Mouse (Mus musculus): ENCODE results near the gene Asic2.

DNA sequence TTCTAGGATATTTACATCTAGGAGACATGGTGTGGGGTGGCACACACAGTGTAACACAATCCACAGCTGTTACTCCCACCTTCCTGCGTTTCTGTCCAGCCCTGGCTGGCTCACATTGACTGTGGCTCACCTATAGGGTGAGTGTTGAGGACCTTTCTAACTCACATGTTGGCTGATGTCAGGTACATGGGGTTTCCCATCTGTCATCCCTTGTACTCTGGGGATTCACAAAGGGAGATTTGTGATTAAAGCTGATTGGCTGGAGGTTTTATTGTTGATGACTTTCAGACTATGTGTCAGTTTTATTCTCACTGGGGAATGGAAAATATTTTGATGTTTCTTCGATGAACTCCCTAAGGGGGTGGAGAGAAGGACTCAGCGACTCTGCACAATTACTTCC is 229.3 kb downstream of the Asic2 start:
- TF ChIP-seq CTCF (conservative IDR thresholded peaks at IDR 0.05; ENCODE audit: low read length) (no peak), POU5F1 (IDR thresholded peaks at IDR 0.05; ENCODE audit: borderline replicate concordance, low read length) (no peak)

All from E14TG2a.4 (cell line).